Mouse (Mus musculus) lung, postnatal 0 days (tissue): ENCODE measurements around the gene Spsb2. TPM values are rescaled to one million over a fixed set of nuclear protein-coding genes. Genes with fewer than 3 reads are reported as not detected.

Experiments
- ATAC-seq: fragments of 200-750 bp; cut with Nextera tagmentation; 2 replicates; pipeline ENCODE4 v1.8.0; 2017; ENCODE audit warnings: moderate library complexity
- DNase-seq: peaks from one replicate; pipeline ENCODE4 v3.0.0-alpha.2; 2016; ENCODE audit warnings: low spot score
- H3K27ac ChIP-seq: fragments of 300-500 bp; sonication (generic); 2 replicates; pipeline ENCODE4 v1.5.1; 2014; ENCODE audit warnings: antibody characterized with exemption, mild to moderate bottlenecking, low read length, mixed read lengths
- H3K27me3 ChIP-seq: fragments of 300-500 bp; sonication (generic); replicated peaks from 2 replicates; pipeline ENCODE4 v1.6.1; 2014; ENCODE audit warnings: low read length, mixed read lengths; ENCODE audit not compliant: insufficient read depth
- H3K36me3 ChIP-seq: fragments of 300-500 bp; sonication (generic); 2 replicates; pipeline ENCODE4 v1.6.1; 2014; ENCODE audit warnings: low read length, mixed read lengths; ENCODE audit not compliant: insufficient read depth
- H3K4me1 ChIP-seq: fragments of 300-500 bp; sonication (generic); 2 replicates; pipeline ENCODE4 v1.6.1; 2014; ENCODE audit warnings: antibody characterized with exemption, low read depth, low read length, mixed read lengths; ENCODE audit not compliant: insufficient read depth
- H3K4me2 ChIP-seq: fragments of 300-500 bp; sonication (generic); replicated peaks from 2 replicates; pipeline ENCODE4 v1.6.1; 2014; ENCODE audit warnings: low read depth, mild to moderate bottlenecking, low read length, moderate library complexity, mixed read lengths
- H3K4me3 ChIP-seq: fragments of 300-500 bp; sonication (generic); 2 replicates; pipeline ENCODE4 v1.5.1; 2014; ENCODE audit warnings: low read depth, low read length
- H3K9ac ChIP-seq: fragments of 300-500 bp; sonication (generic); replicated peaks from 2 replicates; pipeline ENCODE4 v1.6.1; 2014; ENCODE audit warnings: low read depth, mild to moderate bottlenecking
- H3K9me3 ChIP-seq: fragments of 300-500 bp; sonication (generic); 2 replicates; pipeline ENCODE4 v1.6.1; 2016; ENCODE audit warnings: low read length, mixed read lengths
- CTCF ChIP-seq: IDR thresholded peaks from 2 replicates; pipeline ENCODE4 v1.5.1; 2016; ENCODE audit warnings: antibody characterized with exemption, mild to moderate bottlenecking
- EP300 ChIP-seq: IDR thresholded peaks from 2 replicates; pipeline ENCODE4 v1.6.1; 2016; ENCODE audit warnings: antibody characterized with exemption, mild to moderate bottlenecking, control low read depth
- WGBS: fragments of 180-500 bp; shearing (Covaris S2); extraction: QIAGEN DNeasy Blood & Tissue Kit; methylation state at CpG from one replicate; pipeline ENCODE4 v1.1.7; 2014; 5-methylcytosine and 5-hydroxymethylcytosine counted together
- polyA plus RNA-seq: library from polyadenylated mRNA; unstranded; fragments of >200 nt; fragmentation: Nextera tagmentation; extraction: Ambion mirVana; gene quantifications from 2 replicates; pipeline ENCODE4 v1.2.1, GENCODE M21; 2015

Gene Spsb2
- polyA plus RNA-seq, 1 experiment from 2014 or later: 33.7 TPM

DNA sequence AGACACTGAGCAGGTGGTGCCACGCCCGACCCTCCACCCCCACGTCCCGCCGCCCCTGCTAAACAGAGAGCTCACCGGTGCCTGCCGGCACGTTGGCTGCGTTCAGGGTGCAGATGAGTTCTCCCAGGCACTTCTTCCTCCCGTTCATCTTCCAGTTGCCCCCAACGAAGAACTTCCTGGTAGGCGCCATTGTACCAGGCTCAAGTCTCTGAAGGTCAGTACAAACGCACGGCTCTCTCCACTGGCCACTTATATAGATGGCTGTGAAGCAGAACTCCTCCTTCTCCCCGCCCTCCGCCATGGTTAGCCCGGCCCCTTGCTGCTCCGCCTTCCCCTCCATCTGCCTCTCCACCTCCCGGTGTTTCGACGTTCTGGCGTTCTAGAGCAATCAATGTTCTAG, 5.5 kb downstream of the Spsb2 start, which contains the start of gene Tpi1:
Gene Tpi1, minus strand, starts transcription at position 364 of the 400 bp plus-strand sequence.
- H3K9ac ChIP-seq: peak within 1 kb of the TSS; percentile 50
- H3K4me1 ChIP-seq: peaks cover 10% of the 10 kb centered on the region; the same call in 1 of the 2 replicates
- ATAC-seq: peak; percentile 94
- no peak for TF ChIP-seq CTCF
- TF ChIP-seq EP300: no peak
- H3K9me3 ChIP-seq: no peaks in the 10 kb centered on the region
- peak within 1 kb of the TSS; percentile 52 for H3K4me3 ChIP-seq
- DNase-seq: peak; percentile 98
- H3K27ac ChIP-seq: peak within 1 kb of the TSS; percentile 67
- H3K27me3 ChIP-seq: no peaks in the 10 kb centered on the region
- WGBS: under 1% methylated on average over 22 of the region's 22 CpGs
- peaks cover 6% of the 10 kb centered on the region; the same call in 1 of the 2 replicates for H3K36me3 ChIP-seq
- peak within 1 kb of the TSS; percentile 84 for H3K4me2 ChIP-seq

DNA sequence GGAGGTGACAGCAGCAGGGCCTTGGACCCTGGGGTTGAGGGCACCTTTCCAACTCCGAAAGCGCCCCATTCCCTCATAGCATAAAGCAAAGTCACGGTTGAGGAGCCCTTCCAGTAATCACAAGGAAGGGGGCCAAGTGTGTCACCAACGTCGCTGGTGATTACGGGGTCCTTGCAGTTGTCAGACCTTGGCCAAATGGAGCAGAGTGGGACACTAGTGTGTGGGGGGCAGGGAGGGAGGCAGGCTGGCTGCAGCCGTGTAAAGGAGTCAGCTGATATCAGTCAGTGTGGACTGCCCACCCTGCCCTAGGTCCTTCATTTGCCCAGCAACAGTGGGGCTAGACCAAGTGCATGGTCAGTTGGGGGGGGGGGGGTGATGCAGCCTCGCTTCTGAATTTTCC, 6.0 kb downstream of the Spsb2 start:
- ATAC-seq: peak; percentile 21
- Histone ChIP-seq H3K4me2 (peak overlapping the region; percentile 84), H3K4me1 (peaks cover 10% of the 10 kb centered on the region; the same call in 1 of the 2 replicates), H3K9me3 (no peaks in the 10 kb centered on the region), H3K9ac (no peak overlapping the region), H3K27me3 (no peaks in the 10 kb centered on the region), H3K27ac (no peak overlapping the region), H3K4me3 (peak overlapping the region; percentile 52), H3K36me3 (peaks cover 12% of the 10 kb centered on the region; the same call in 1 of the 2 replicates)
- whole genome bisulfite sequencing: 31% methylated on average over 8 of the region's 8 CpGs
- TF ChIP-seq EP300 (no peak), CTCF (no peak)
- no peak for DNase-seq

- H3K4me1 ChIP-seq: peaks cover 5% of the 10 kb centered on the region; the same call in 1 of the 2 replicates
- no peak overlapping the region for H3K9ac ChIP-seq
- no peak overlapping the region for H3K4me2 ChIP-seq
- no peak overlapping the region for H3K4me3 ChIP-seq
- TF ChIP-seq CTCF: no peak
- peaks cover 18% of the 10 kb centered on the region for H3K36me3 ChIP-seq
- no peak for ATAC-seq
- H3K9me3 ChIP-seq: no peaks in the 10 kb centered on the region
- DNase-seq: no peak
- no peaks in the 10 kb centered on the region for H3K27me3 ChIP-seq
- 65% methylated on average over 8 of the region's 9 CpGs for WGBS
- H3K27ac ChIP-seq: no peak overlapping the region
These were observed 6.7 kb downstream of the Spsb2 start for GRCm38 (mm10) chr6:124814858-124815774.

GRCm38 (mm10) chr6:124816611-124817010, 8.2 kb downstream of the Spsb2 start:
- peaks cover 30% of the 10 kb centered on the region for H3K36me3 ChIP-seq
- H3K27me3 ChIP-seq: no peaks in the 10 kb centered on the region
- no peak overlapping the region for H3K4me2 ChIP-seq
- no peak overlapping the region for H3K27ac ChIP-seq
- no peak for DNase-seq
- no peaks in the 10 kb centered on the region for H3K9me3 ChIP-seq
- H3K9ac ChIP-seq: no peak overlapping the region
- WGBS: 88% methylated on average over 4 of the region's 4 CpGs
- H3K4me3 ChIP-seq: no peak overlapping the region
- H3K4me1 ChIP-seq: peaks cover 5% of the 10 kb centered on the region; the same call in 1 of the 2 replicates
- ATAC-seq: no peak
- TF ChIP-seq EP300: no peak
- TF ChIP-seq CTCF: no peak

GRCm38 (mm10) chr6:124817125-124817524, 8.7 kb downstream of the Spsb2 start:
- TF ChIP-seq EP300 (no peak), CTCF (no peak)
- Histone ChIP-seq H3K36me3 (peaks cover 35% of the 10 kb centered on the region), H3K4me3 (no peak overlapping the region), H3K27ac (no peak overlapping the region), H3K4me2 (no peak overlapping the region), H3K27me3 (no peaks in the 10 kb centered on the region), H3K9ac (no peak overlapping the region), H3K9me3 (no peaks in the 10 kb centered on the region), H3K4me1 (peaks cover 5% of the 10 kb centered on the region; the same call in 1 of the 2 replicates)
- DNase-seq (no peak), ATAC-seq (no peak)
- WGBS: 96% methylated on average over 11 of the region's 11 CpGs

DNA sequence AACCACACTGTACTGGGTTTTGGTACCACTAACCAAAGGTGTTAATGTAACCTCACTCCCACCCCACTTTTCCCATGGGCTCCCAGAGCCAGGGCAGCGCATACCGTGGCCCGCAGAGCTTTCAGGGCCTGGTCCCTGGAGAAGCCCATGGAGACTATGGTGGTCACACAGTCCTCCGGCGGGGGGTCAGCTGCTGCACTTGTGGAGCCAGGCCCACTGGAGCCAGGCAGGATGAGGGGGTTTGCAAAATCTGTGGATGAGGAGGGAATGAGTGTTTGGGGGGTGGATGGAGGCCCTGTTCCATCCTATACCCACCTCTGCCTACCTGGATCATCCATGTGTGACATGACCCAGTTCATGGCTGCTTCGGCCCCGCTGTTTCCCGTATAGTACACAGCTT, 9.1 kb downstream of the Spsb2 start:
- Histone ChIP-seq H3K9me3 (no peaks in the 10 kb centered on the region), H3K4me2 (no peak overlapping the region), H3K4me3 (no peak overlapping the region), H3K27me3 (no peaks in the 10 kb centered on the region), H3K36me3 (peaks cover 40% of the 10 kb centered on the region), H3K9ac (no peak overlapping the region), H3K27ac (no peak overlapping the region), H3K4me1 (peaks cover 5% of the 10 kb centered on the region; the same call in 1 of the 2 replicates)
- 94% methylated on average over 8 of the region's 8 CpGs for WGBS
- ATAC-seq: no peak
- DNase-seq: no peak
- no peak for TF ChIP-seq CTCF
- TF ChIP-seq EP300: no peak
